In the genomic region with DNA sequence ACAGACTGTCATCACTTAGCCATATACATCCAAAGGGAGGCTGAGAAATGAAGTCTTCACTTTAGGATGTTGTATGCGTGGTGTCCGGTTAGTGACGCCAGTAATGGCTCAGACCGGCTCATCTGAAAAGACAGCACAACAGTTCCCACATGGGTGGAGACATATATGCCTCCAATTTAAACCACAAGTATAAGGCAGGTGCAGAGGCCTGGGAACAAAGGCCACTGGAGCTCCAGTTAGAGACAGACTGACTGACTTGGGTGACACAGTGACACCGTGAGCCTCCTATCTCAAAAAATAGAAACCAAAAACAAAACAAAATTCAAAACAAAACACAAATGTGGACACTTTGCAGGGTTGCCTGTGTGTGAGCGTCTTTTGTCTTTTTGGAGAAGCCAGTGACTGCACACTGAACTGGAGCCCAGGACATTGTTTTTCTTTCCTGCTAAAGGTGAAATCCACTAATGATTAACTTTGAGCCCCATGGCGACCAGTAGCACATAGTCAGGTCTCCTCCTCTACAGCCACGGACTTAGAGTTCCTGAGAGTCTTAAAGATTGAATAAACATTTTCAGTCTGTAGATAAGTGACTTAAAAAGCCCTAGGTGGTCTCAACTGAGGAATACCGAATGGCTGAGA, we compare ENCODE assay signal across 22 mouse cellular contexts. TPM values are rescaled to one million over a fixed set of nuclear protein-coding genes. Genes with fewer than 3 reads are reported as not detected.
DNase-seq lines count a peak whose midpoint lies in the region; ATAC-seq and TF ChIP-seq lines count a peak whose summit lies in the region.
"Had no signal": no experiment of that assay in that cellular context is flagged by ENCODE, and none has a peak within 500 bp of the region (broad histone marks: within the 10 kb centered on the region; RNA-seq: fewer than 3 reads in every experiment).

No protein-coding gene starts in this region.

- no peaks in the 10 kb centered on the region for H3K27me3 ChIP-seq in liver, adult 2 months (ENCODE audit: control insufficient read depth, insufficient read depth, low read length)
- no peaks in the 10 kb centered on the region; the same call in 1 of the 2 replicates for H3K27me3 ChIP-seq in liver, embryonic 12.5 days (replicated peaks)
- H3K27me3 ChIP-seq in midbrain, embryonic 11.5 days (ENCODE audit: control insufficient read depth, insufficient read depth, low read length): no peaks in the 10 kb centered on the region
- no peaks in the 10 kb centered on the region for H3K27me3 ChIP-seq in midbrain, postnatal 0 days (ENCODE audit: insufficient read depth, low read length)
- no peaks in the 10 kb centered on the region for H3K27me3 ChIP-seq in kidney, embryonic 16.5 days (ENCODE audit: insufficient read depth, low read length)
- no peaks in the 10 kb centered on the region for H3K27me3 ChIP-seq in forebrain, embryonic 12.5 days
- H3K27me3 ChIP-seq: embryonic facial prominence, embryonic 13.5 days; heart, embryonic 12.5 days; hindbrain, embryonic 12.5 days; liver, embryonic 15.5 days had no signal

- DNase-seq in liver, adult 2 months (ENCODE audit: extremely low read depth, low read depth, low spot score): peak; percentile 80
- peak; percentile 57 for DNase-seq in midbrain, embryonic 11.5 days (ENCODE audit: low spot score, missing footprints)
- DNase-seq in midbrain, postnatal 0 days (ENCODE audit: low spot score): no peak
- DNase-seq in yolk sac, embryonic 10.5 days (ENCODE audit: low spot score): peak; percentile 64
- DNase-seq in embryo, embryonic 10 days (ENCODE audit: low spot score): no peak
- DNase-seq: adrenal gland, postnatal 14 days; cerebellum, postnatal 10 days; heart, adult 11 months; heart, postnatal 14 days; midbrain, embryonic 14.5 days; right cerebral cortex, postnatal 14 days; thymus, adult 18-20 months had no signal

- peaks cover 3% of the 10 kb centered on the region; the same call in 1 of the 2 replicates for H3K4me1 ChIP-seq in liver, adult 2 months (ENCODE audit: control insufficient read depth, insufficient read depth, low read length)
- no peaks in the 10 kb centered on the region for H3K4me1 ChIP-seq in liver, embryonic 12.5 days
- H3K4me1 ChIP-seq in midbrain, embryonic 11.5 days (ENCODE audit: control insufficient read depth, insufficient read depth, low read length): no peaks in the 10 kb centered on the region
- no peaks in the 10 kb centered on the region for H3K4me1 ChIP-seq in midbrain, postnatal 0 days (ENCODE audit: insufficient read depth, low read length)
- H3K4me1 ChIP-seq in kidney, embryonic 16.5 days (ENCODE audit: insufficient read depth, low read length): peaks cover 28% of the 10 kb centered on the region
- peaks cover 5% of the 10 kb centered on the region; the same call in 1 of the 2 replicates for H3K4me1 ChIP-seq in forebrain, embryonic 12.5 days
- H3K4me1 ChIP-seq: heart, embryonic 12.5 days had no signal

- no peak overlapping the region for H3K4me2 ChIP-seq in liver, embryonic 12.5 days
- no peak overlapping the region for H3K4me2 ChIP-seq in midbrain, embryonic 11.5 days
- no peak overlapping the region for H3K4me2 ChIP-seq in midbrain, postnatal 0 days (ENCODE audit: low read depth, low read length, poor library complexity, severe bottlenecking)
- H3K4me2 ChIP-seq in kidney, embryonic 16.5 days (replicated peaks; ENCODE audit: low read depth, low read length): no peak overlapping the region; the same call in 1 of the 2 replicates
- H3K4me2 ChIP-seq in forebrain, embryonic 12.5 days: no peak overlapping the region
- H3K4me2 ChIP-seq: embryonic facial prominence, embryonic 13.5 days; heart, embryonic 12.5 days; hindbrain, embryonic 12.5 days; liver, embryonic 15.5 days had no signal

- ATAC-seq in liver, embryonic 12.5 days: no peak
- no peak for ATAC-seq in midbrain, embryonic 11.5 days (ENCODE audit: low FRiP score)
- ATAC-seq in midbrain, postnatal 0 days (ENCODE audit: low FRiP score): no peak
- peak; percentile 77; the same call in 1 of the 2 replicates for ATAC-seq in kidney, embryonic 16.5 days (ENCODE audit: low FRiP score, low TSS enrichment)
- no peak for ATAC-seq in forebrain, embryonic 12.5 days (ENCODE audit: low FRiP score)
- ATAC-seq: forebrain, embryonic 16.5 days had no signal

- H3K79me2 ChIP-seq in liver, adult 2 months (ENCODE audit: control insufficient read depth, insufficient read depth, low read length): no peaks in the 10 kb centered on the region

- TF ChIP-seq POLR2A in liver, adult 2 months (IDR thresholded peaks at IDR 0.05; ENCODE audit: extremely low read depth, insufficient read depth, low read length): no peak

- no peaks in the 10 kb centered on the region for H3K36me3 ChIP-seq in liver, adult 2 months (ENCODE audit: control insufficient read depth, insufficient read depth, low read length)
- H3K36me3 ChIP-seq in liver, embryonic 12.5 days: no peaks in the 10 kb centered on the region
- H3K36me3 ChIP-seq in midbrain, embryonic 11.5 days (ENCODE audit: control insufficient read depth, insufficient read depth, low read length): no peaks in the 10 kb centered on the region
- H3K36me3 ChIP-seq in midbrain, postnatal 0 days (ENCODE audit: insufficient read depth, low read length): no peaks in the 10 kb centered on the region
- H3K36me3 ChIP-seq in kidney, embryonic 16.5 days (ENCODE audit: insufficient read depth, low read length): no peaks in the 10 kb centered on the region
- no peaks in the 10 kb centered on the region for H3K36me3 ChIP-seq in forebrain, embryonic 12.5 days (replicated peaks)
- H3K36me3 ChIP-seq: embryonic facial prominence, embryonic 13.5 days; G1E; heart, embryonic 12.5 days; hindbrain, embryonic 12.5 days; liver, embryonic 15.5 days had no signal

- no peak for TF ChIP-seq CTCF in liver, adult 2 months (IDR thresholded peaks at IDR 0.05; ENCODE audit: low read depth, low read length)
- no peak for TF ChIP-seq CTCF in midbrain, postnatal 0 days (IDR thresholded peaks at IDR 0.05)

- no peak overlapping the region for H3K9ac ChIP-seq in liver, adult 2 months (ENCODE audit: low read depth, low read length)
- H3K9ac ChIP-seq in liver, embryonic 12.5 days: no peak overlapping the region
- H3K9ac ChIP-seq in midbrain, embryonic 11.5 days (ENCODE audit: low read length): no peak overlapping the region
- H3K9ac ChIP-seq in midbrain, postnatal 0 days (replicated peaks; ENCODE audit: low read length, poor library complexity, severe bottlenecking): no peak overlapping the region
- no peak overlapping the region for H3K9ac ChIP-seq in kidney, embryonic 16.5 days (replicated peaks; ENCODE audit: low read length)
- no peak overlapping the region for H3K9ac ChIP-seq in forebrain, embryonic 12.5 days
- H3K9ac ChIP-seq: embryonic facial prominence, embryonic 13.5 days; heart, embryonic 12.5 days; hindbrain, embryonic 12.5 days; liver, embryonic 15.5 days had no signal

- no peaks in the 10 kb centered on the region for H3K9me3 ChIP-seq in liver, embryonic 12.5 days (replicated peaks)
- H3K9me3 ChIP-seq in midbrain, embryonic 11.5 days (ENCODE audit: control insufficient read depth, low read length): no peaks in the 10 kb centered on the region
- no peaks in the 10 kb centered on the region for H3K9me3 ChIP-seq in midbrain, postnatal 0 days (ENCODE audit: low read length)
- H3K9me3 ChIP-seq in kidney, embryonic 16.5 days (ENCODE audit: low read length): no peaks in the 10 kb centered on the region
- no peaks in the 10 kb centered on the region for H3K9me3 ChIP-seq in forebrain, embryonic 12.5 days
- H3K9me3 ChIP-seq: embryonic facial prominence, embryonic 13.5 days; G1E; heart, embryonic 12.5 days; hindbrain, embryonic 12.5 days; liver, embryonic 15.5 days had no signal

- WGBS in liver, adult 2 months: 38% methylated on average over 9 of the region's 9 CpGs
- WGBS in liver, embryonic 12.5 days (ENCODE audit: insufficient replicate concordance): 68% methylated on average over 9 of the region's 9 CpGs
- WGBS in midbrain, embryonic 11.5 days: 87% methylated on average over 9 of the region's 9 CpGs
- whole genome bisulfite sequencing in midbrain, postnatal 0 days: 89% methylated on average over 9 of the region's 9 CpGs
- WGBS in kidney, embryonic 16.5 days: 65% methylated on average over 9 of the region's 9 CpGs
- WGBS in forebrain, embryonic 12.5 days: 85% methylated on average over 9 of the region's 9 CpGs

- H3K27ac ChIP-seq in liver, adult 2 months (replicated peaks; ENCODE audit: insufficient read depth, low read depth, low read length): peak overlapping the region; percentile 6
- no peak overlapping the region for H3K27ac ChIP-seq in liver, embryonic 12.5 days
- H3K27ac ChIP-seq in midbrain, embryonic 11.5 days (ENCODE audit: low read depth, low read length): no peak overlapping the region
- H3K27ac ChIP-seq in midbrain, postnatal 0 days (ENCODE audit: low read depth, low read length): no peak overlapping the region
- H3K27ac ChIP-seq in kidney, embryonic 16.5 days (ENCODE audit: low read length): peak overlapping the region; percentile 56; the same call in 1 of the 2 replicates
- H3K27ac ChIP-seq in forebrain, embryonic 12.5 days: no peak overlapping the region
- H3K27ac ChIP-seq: embryonic facial prominence, embryonic 13.5 days; hindbrain, embryonic 12.5 days; liver, embryonic 15.5 days had no signal

- no peak overlapping the region for H3K4me3 ChIP-seq in liver, adult 2 months (ENCODE audit: insufficient read depth, low read depth, low read length)
- no peak overlapping the region for H3K4me3 ChIP-seq in liver, embryonic 12.5 days
- no peak overlapping the region for H3K4me3 ChIP-seq in midbrain, embryonic 11.5 days (ENCODE audit: low read depth, low read length)
- no peak overlapping the region for H3K4me3 ChIP-seq in midbrain, postnatal 0 days (ENCODE audit: low read depth, low read length)
- H3K4me3 ChIP-seq in kidney, embryonic 16.5 days (ENCODE audit: low read length): no peak overlapping the region
- no peak overlapping the region for H3K4me3 ChIP-seq in forebrain, embryonic 12.5 days (replicated peaks)
- H3K4me3 ChIP-seq: embryonic facial prominence, embryonic 13.5 days; heart, embryonic 12.5 days; hindbrain, embryonic 12.5 days; liver, embryonic 15.5 days; myocyte had no signal

RNA-seq across cellular contexts. Expression of gene Txnrd1, which starts 14.2 kb away (rescaled TPM):
- 71.2 and 83.2 TPM in 2 replicates for total RNA-seq in liver, adult 2 months (2014; rRNA removed)
- 50.4 and 51.9 TPM in 2 replicates for polyA plus RNA-seq in liver, adult 2 months (2012; rRNA removed)
- polyA plus RNA-seq in liver, embryonic 12.5 days (2016; fragmentation: Nextera tagmentation; extraction: Ambion mirVana): 106 and 108 TPM in 2 replicates
- 189 and 195 TPM in 2 replicates for polyA plus RNA-seq in midbrain, embryonic 11.5 days (2014; fragmentation: Nextera tagmentation; extraction: Ambion mirVana)
- 83.2 and 86.4 TPM in 2 replicates for total RNA-seq in midbrain, postnatal 0 days (2014; rRNA removed)
- polyA plus RNA-seq in midbrain, postnatal 0 days (2015; fragmentation: Nextera tagmentation; extraction: Ambion mirVana): 56.7 and 61.7 TPM in 2 replicates
- polyA plus RNA-seq in kidney, embryonic 16.5 days (2015; fragmentation: Nextera tagmentation; extraction: Ambion mirVana): 112 and 113 TPM in 2 replicates
- 183 and 206 TPM in 2 replicates for polyA plus RNA-seq in forebrain, embryonic 12.5 days (2016; fragmentation: Nextera tagmentation; extraction: Ambion mirVana)

RNA-seq across cellular contexts. Expression of gene Eid3, which starts 18.5 kb away (rescaled TPM):
- total RNA-seq in liver, adult 2 months (2014; rRNA removed): 2.1 and 2.3 TPM in 2 replicates
- polyA plus RNA-seq in liver, adult 2 months (2012; rRNA removed): 0.26 and 0.50 TPM in 2 replicates
- 0.19 and 0.39 TPM in 2 replicates for polyA plus RNA-seq in liver, embryonic 12.5 days (2016; fragmentation: Nextera tagmentation; extraction: Ambion mirVana)
- 0.53 and 0.57 TPM in 2 replicates for polyA plus RNA-seq in midbrain, embryonic 11.5 days (2014; fragmentation: Nextera tagmentation; extraction: Ambion mirVana)
- total RNA-seq in midbrain, postnatal 0 days (2014; rRNA removed): 1.9 and 2.0 TPM in 2 replicates
- 0.17 and 0.23 TPM in 2 replicates for polyA plus RNA-seq in midbrain, postnatal 0 days (2015; fragmentation: Nextera tagmentation; extraction: Ambion mirVana)
- 0.16 and 0.40 TPM in 2 replicates for polyA plus RNA-seq in kidney, embryonic 16.5 days (2015; fragmentation: Nextera tagmentation; extraction: Ambion mirVana)
- polyA plus RNA-seq in forebrain, embryonic 12.5 days (2016; fragmentation: Nextera tagmentation; extraction: Ambion mirVana): 0.90 and 1.2 TPM in 2 replicates

Comparison
In these comparisons a context has a peak if more than half of its experiments do, and no peak if none do; other contexts are left out.
1. DNase-seq: peak in liver, adult 2 months (single experiment), midbrain, embryonic 11.5 days (single experiment) and yolk sac, embryonic 10.5 days (single experiment); none in midbrain, postnatal 0 days (single experiment) and embryo, embryonic 10 days (single experiment).
2. H3K27ac ChIP-seq: peak in liver, adult 2 months (single experiment) and kidney, embryonic 16.5 days (single experiment); none in liver, embryonic 12.5 days (single experiment), midbrain, embryonic 11.5 days (single experiment), midbrain, postnatal 0 days (single experiment) and forebrain, embryonic 12.5 days (single experiment).